Mouse (Mus musculus) liver, adult 2 months (tissue): ENCODE results near the gene Cdc42se1. TPM values are rescaled to one million over a fixed set of nuclear protein-coding genes. Genes with fewer than 3 reads are reported as not detected.

ENCODE experiments used
- DNase-seq: peaks from one replicate; pipeline ENCODE4 v3.0.0-alpha.2; 2011; ENCODE audit warnings: low read depth, low spot score; ENCODE audit errors: extremely low read depth
- H3K27ac ChIP-seq: fragments of 200-500 bp; replicated peaks from 2 replicates; pipeline ENCODE4 v1.5.1; 2012; ENCODE audit warnings: low read depth, mild to moderate bottlenecking, control low read depth, inconsistent platforms, low read length; ENCODE audit not compliant: insufficient read depth
- H3K27me3 ChIP-seq: fragments of 200-500 bp; 2 replicates; pipeline ENCODE4 v1.6.1; 2012; ENCODE audit warnings: mild to moderate bottlenecking, moderate library complexity, low read length, inconsistent platforms; ENCODE audit not compliant: control insufficient read depth, insufficient read depth
- H3K36me3 ChIP-seq: fragments of 200-500 bp; 2 replicates; pipeline ENCODE4 v1.6.1; 2012; ENCODE audit warnings: low read length, inconsistent platforms; ENCODE audit not compliant: control insufficient read depth, insufficient read depth
- H3K4me1 ChIP-seq: fragments of 200-500 bp; 2 replicates; pipeline ENCODE4 v1.6.1; 2011; ENCODE audit warnings: low read length; ENCODE audit not compliant: control insufficient read depth, insufficient read depth
- H3K4me3 ChIP-seq: fragments of 200-500 bp; 2 replicates; pipeline ENCODE4 v1.5.1; 2011; ENCODE audit warnings: low read depth, mild to moderate bottlenecking, control low read depth, low read length, moderate library complexity; ENCODE audit not compliant: insufficient read depth
- H3K79me2 ChIP-seq: fragments of 200-500 bp; 2 replicates; pipeline ENCODE4 v1.6.1; 2012; ENCODE audit warnings: inconsistent platforms, mild to moderate bottlenecking, low read length, moderate library complexity; ENCODE audit not compliant: control insufficient read depth, insufficient read depth
- H3K9ac ChIP-seq: fragments of 200-500 bp; 2 replicates; pipeline ENCODE4 v1.6.1; 2012; ENCODE audit warnings: low read depth, mild to moderate bottlenecking, control low read depth, inconsistent platforms, low read length
- CTCF ChIP-seq: fragments of 200-500 bp; IDR thresholded peaks from 2 replicates; pipeline ENCODE4 v1.5.1; 2011; ENCODE audit warnings: low read depth, low read length, control low read depth
- POLR2A ChIP-seq: fragments of 200-500 bp; IDR thresholded peaks from 2 replicates; pipeline ENCODE4 v1.6.1; 2011; ENCODE audit warnings: low read length, control low read depth; ENCODE audit not compliant: insufficient read depth; ENCODE audit errors: extremely low read depth
- WGBS: fragments of 180-500 bp; shearing (Covaris S2); methylation state at CpG from one replicate; pipeline ENCODE4 v1.1.7; 2018; 5-methylcytosine and 5-hydroxymethylcytosine counted together
- polyA plus RNA-seq: library from polyadenylated mRNA; depleted of rRNA; stranded (reverse); fragments of >200 nt; gene quantifications from 2 replicates; pipeline ENCODE4 v1.2.3, GENCODE M21; 2012
- total RNA-seq: library from RNA; depleted of rRNA; stranded (reverse); fragments of >200 nt; gene quantifications from 2 replicates; pipeline ENCODE4 v1.2.3, GENCODE M21; 2014

Cdc42se1 gene
- total and polyA plus RNA-seq, 2 experiments, result 8.9 to 13.1 TPM

DNA sequence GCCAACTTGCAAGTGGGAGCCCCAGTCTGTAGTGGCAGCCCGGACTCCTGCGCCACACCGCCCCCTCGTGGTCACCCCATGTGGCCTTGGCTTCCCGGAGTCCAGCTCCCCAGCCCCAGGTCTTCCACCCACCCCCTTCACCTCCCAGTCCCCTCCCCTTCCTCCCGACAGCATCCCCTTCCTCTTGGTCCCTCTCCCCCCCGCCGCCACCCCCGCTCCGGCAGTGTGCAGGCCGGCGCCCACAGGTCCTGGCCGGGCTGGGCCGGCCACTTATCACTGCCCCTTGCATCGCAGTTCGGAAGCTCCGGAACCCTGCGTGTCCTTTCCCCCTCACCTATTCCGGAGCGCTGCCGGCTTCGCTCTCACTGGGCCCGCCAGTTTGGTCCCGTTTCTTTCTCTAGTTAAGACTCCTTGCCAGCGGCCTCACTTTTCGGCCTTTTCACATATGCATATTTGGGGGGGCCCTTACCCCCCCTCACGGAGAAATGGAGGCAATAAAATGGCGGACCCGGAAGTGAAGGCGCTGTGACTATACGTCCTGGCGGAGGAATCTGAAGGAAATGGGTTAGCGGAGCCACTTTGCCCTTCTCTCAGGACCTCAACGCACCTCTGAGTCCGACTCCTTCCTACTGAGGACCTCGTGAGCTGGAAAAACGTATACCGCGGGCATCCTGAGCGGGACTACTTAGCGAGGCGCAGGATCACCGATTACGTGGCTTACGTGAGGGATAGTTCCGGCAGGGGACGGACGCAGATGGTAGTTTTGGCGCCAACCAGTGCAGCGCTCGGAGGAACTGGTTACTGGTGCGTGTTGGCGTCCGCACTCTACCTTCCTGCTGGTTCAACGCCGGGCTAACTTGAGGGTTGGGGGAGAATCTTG, 11.0 kb upstream of the Cdc42se1 start, which contains the start of gene Gabpb2:
Gene Gabpb2 (minus strand): TSS at position 662 of the 880 bp plus-strand sequence.
- Histone ChIP-seq H3K9ac (peak within 1 kb of the TSS; percentile 76), H3K36me3 (peaks cover 4% of the 10 kb centered on the region), H3K4me1 (peaks cover 11% of the 10 kb centered on the region), H3K79me2 (peaks cover 4% of the 10 kb centered on the region; the same call in 1 of the 2 replicates), H3K4me3 (peak within 1 kb of the TSS; percentile 74), H3K27me3 (no peaks in the 10 kb centered on the region), H3K27ac (peak within 1 kb of the TSS; percentile 74)
- TF ChIP-seq POLR2A (0 out of 2 replicates have a peak, but pooled peaks have one; percentile 48), CTCF (peak; percentile 88)
- peak; percentile 83 for DNase-seq
- WGBS, result under 1% methylated on average over 56 of the region's 56 CpGs

DNA sequence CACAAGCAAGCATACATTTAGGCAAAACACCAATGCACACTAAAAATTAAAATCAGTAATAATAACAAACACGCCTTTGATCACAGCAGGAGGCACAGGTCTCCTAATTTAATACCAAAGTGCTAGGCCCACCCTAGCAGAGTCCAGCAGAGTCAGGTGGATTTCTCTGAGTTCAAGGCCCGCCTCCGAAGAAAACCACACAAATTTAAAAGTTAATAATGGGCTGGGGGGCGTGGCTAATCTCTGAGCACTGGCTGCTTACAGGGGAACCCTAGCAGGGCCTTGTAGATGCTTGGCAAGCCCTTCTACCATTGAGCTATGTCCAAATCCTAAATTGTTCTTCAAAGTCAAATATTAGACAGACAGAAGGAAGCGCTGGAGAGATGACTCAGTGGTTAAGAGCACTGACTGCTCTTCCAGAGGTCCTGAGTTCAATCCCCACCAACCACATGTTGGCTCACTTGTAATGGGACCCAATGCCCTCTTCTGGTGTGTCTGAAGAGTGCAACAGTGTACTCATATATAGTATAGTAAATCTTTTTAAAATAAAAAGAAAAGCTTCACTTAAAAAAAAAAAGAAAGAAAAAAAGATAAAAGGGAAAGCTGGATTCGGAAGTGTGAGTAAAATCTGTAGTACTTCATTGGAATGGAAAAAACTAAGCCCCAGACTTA, 9.9 kb upstream of the Cdc42se1 start:
- 68% methylated on average over 6 of the region's 6 CpGs for WGBS
- no peak for TF ChIP-seq POLR2A
- TF ChIP-seq CTCF, result no peak
- DNase-seq, result no peak
- H3K9ac ChIP-seq, result no peak overlapping the region
- peaks cover 4% of the 10 kb centered on the region; the same call in 1 of the 2 replicates for H3K79me2 ChIP-seq
- H3K4me3 ChIP-seq, result no peak overlapping the region
- peaks cover 11% of the 10 kb centered on the region for H3K4me1 ChIP-seq
- H3K27ac ChIP-seq, result no peak overlapping the region
- H3K27me3 ChIP-seq, result no peaks in the 10 kb centered on the region
- H3K36me3 ChIP-seq, result peaks cover 4% of the 10 kb centered on the region

DNA sequence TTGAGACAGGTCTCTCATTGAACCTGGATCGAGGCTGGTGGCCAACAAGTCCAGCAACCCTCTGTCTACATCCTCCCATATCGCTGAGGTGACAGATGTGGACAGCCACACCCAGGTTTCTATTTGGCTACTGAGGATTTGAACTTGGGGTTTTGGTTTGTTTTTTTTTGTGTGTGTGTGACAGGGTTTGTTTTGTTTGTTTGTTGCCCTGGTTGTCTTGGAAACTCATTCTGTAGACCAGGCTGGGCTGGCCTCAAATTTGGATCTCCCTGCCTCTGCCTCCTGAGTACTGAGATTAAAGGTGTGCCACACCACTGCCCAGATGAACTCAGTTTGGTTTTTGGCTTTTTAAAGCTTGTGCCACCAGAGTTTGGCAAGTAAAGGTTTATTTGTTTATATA, 5.5 kb upstream of the Cdc42se1 start:
- no peak for DNase-seq
- TF ChIP-seq CTCF, result no peak
- TF ChIP-seq POLR2A, result no peak
- H3K27me3 ChIP-seq, result no peaks in the 10 kb centered on the region
- no peak overlapping the region for H3K9ac ChIP-seq
- H3K79me2 ChIP-seq, result no peaks in the 10 kb centered on the region
- 84% methylated on average over 2 of the region's 2 CpGs for WGBS
- H3K4me1 ChIP-seq, result peaks cover 2% of the 10 kb centered on the region; the same call in 1 of the 2 replicates
- H3K36me3 ChIP-seq, result no peaks in the 10 kb centered on the region
- H3K4me3 ChIP-seq, result no peak overlapping the region
- H3K27ac ChIP-seq, result no peak overlapping the region

DNA sequence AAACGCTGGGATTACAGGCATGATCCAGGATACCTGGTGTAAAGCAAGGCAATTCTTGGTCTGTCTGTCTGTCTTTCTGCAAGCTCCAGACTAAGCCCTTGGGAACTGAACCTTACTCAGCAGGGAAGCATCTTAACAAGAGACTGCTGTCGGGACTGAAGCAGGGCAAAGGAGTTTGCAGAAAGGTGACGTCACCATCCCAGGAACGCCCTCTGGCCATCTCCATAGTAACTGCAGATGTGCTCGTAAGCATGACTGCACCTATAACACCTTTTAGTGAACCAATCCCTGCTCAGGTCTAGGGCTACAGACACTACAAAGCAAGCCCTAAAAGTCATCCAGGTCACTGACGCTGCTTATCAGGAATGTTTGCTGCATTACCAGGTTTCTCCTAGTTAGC, 4.2 kb upstream of the Cdc42se1 start:
- no peaks in the 10 kb centered on the region for H3K36me3 ChIP-seq
- peak; percentile 57 for DNase-seq
- no peak overlapping the region for H3K27ac ChIP-seq
- H3K27me3 ChIP-seq, result no peaks in the 10 kb centered on the region
- H3K4me1 ChIP-seq, result peaks cover 3% of the 10 kb centered on the region; the same call in 1 of the 2 replicates
- no peak overlapping the region for H3K9ac ChIP-seq
- no peak for TF ChIP-seq POLR2A
- TF ChIP-seq CTCF, result no peak
- H3K4me3 ChIP-seq, result no peak overlapping the region
- peaks cover 3% of the 10 kb centered on the region; the same call in 1 of the 2 replicates for H3K79me2 ChIP-seq
- WGBS, result 43% methylated on average over 6 of the region's 6 CpGs

DNA sequence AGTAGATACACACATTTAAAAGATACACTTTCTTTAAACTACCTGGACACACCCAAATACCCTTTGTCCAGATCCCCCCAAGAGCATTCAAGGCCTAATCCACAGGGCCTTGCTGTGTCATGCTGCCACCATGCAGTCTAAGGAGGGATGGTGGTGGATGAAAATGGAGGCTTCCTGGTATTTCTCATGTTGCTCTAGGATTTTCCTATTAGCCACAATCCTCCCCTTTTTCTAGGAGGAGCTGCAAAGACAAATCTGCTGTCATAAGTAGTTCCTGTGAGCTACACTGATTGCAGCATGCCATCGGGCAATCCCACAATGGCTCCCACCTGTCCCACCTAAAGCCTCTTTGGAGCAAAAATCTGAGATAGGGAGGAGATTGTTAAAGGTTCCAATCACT, 1.3 kb upstream of the Cdc42se1 start:
- no peak overlapping the region for H3K27ac ChIP-seq
- H3K4me3 ChIP-seq, result no peak overlapping the region
- peaks cover 2% of the 10 kb centered on the region; the same call in 1 of the 2 replicates for H3K36me3 ChIP-seq
- peaks cover 3% of the 10 kb centered on the region for H3K4me1 ChIP-seq
- TF ChIP-seq CTCF, result no peak
- TF ChIP-seq POLR2A, result no peak
- H3K79me2 ChIP-seq, result peaks cover 9% of the 10 kb centered on the region; the same call in 1 of the 2 replicates
- WGBS, result 33% methylated on average over 1 of the region's 1 CpGs
- no peaks in the 10 kb centered on the region for H3K27me3 ChIP-seq
- no peak overlapping the region for H3K9ac ChIP-seq
- DNase-seq, result no peak
